ENCODE assay signal across 19 mouse cellular contexts in genomic region chr1:133000347-133000746, GRCm38 (mm10).
"Had no signal": no experiment of that assay in that cellular context is flagged by ENCODE, and none has a peak within 500 bp of the region (broad histone marks: within the 10 kb centered on the region; RNA-seq: fewer than 3 reads in every experiment).

No protein-coding gene starts in this region.

- ATAC-seq: midbrain, embryonic 16.5 days had no signal

- H3K9ac ChIP-seq: lung, embryonic 14.5 days; midbrain, embryonic 12.5 days; neural tube, embryonic 13.5 days; neural tube, embryonic 15.5 days had no signal

- H3K27me3 ChIP-seq: midbrain, embryonic 12.5 days; neural tube, embryonic 13.5 days; neural tube, embryonic 15.5 days had no signal

- DNase-seq: lung, adult 18-20 months; lung, embryonic 14.5 days; lung, postnatal 10 days; lung, postnatal 4 days; midbrain, embryonic 14.5 days; retina, postnatal 1 day; right cerebral cortex, adult 18-20 months; right cerebral cortex, postnatal 25 days; right cerebral cortex, postnatal 4 days; spleen, adult 18-20 months; thymus, adult 18-20 months; thymus, postnatal 14 days; thymus, postnatal 36 days had no signal

- H3K27ac ChIP-seq: midbrain, embryonic 10.5 days; midbrain, embryonic 12.5 days; neural tube, embryonic 13.5 days; neural tube, embryonic 15.5 days had no signal

- H3K4me2 ChIP-seq: lung, embryonic 14.5 days; midbrain, embryonic 12.5 days; neural tube, embryonic 13.5 days; neural tube, embryonic 15.5 days had no signal

- H3K4me1 ChIP-seq: midbrain, embryonic 10.5 days; midbrain, embryonic 12.5 days; neural tube, embryonic 13.5 days; neural tube, embryonic 15.5 days had no signal

- H3K9me3 ChIP-seq: midbrain, embryonic 10.5 days; midbrain, embryonic 12.5 days; neural tube, embryonic 13.5 days; neural tube, embryonic 15.5 days had no signal

- H3K4me3 ChIP-seq: midbrain, embryonic 10.5 days; midbrain, embryonic 12.5 days; myocyte; neural tube, embryonic 13.5 days; neural tube, embryonic 15.5 days had no signal
